Mouse (Mus musculus): Measurements from ENCODE around the gene C8b. TPM values are rescaled to one million over a fixed set of nuclear protein-coding genes. Genes with fewer than 3 reads are reported as not detected.

The C8b gene
- polyA plus RNA-seq (2014; fragmentation: Illumina TruSeq; extraction: RNeasy Lipid Tissue Mini Kit (QIAGEN cat#74804); ENCODE audit: insufficient read depth, low read depth, low replicate concordance), result not detected

GRCm38 (mm10) chr4:104766065-104766464 lies at the start of gene C8b:
C8b (plus strand) TSS chr4:104766317.

Other genes with a start within 250 kb of the C8b start
- gene Gm17662, start 91.0 kb downstream of the C8b start, polyA plus RNA-seq (2014; fragmentation: Illumina TruSeq; extraction: RNeasy Lipid Tissue Mini Kit (QIAGEN cat#74804); ENCODE audit: insufficient read depth, low read depth, low replicate concordance), result not detected
- gene C8a, start 110.1 kb downstream of the C8b start, polyA plus RNA-seq (2014; fragmentation: Illumina TruSeq; extraction: RNeasy Lipid Tissue Mini Kit (QIAGEN cat#74804); ENCODE audit: insufficient read depth, low read depth, low replicate concordance), result not detected
- 0.07 TPM for gene Fyb2, start 147.1 kb downstream of the C8b start, polyA plus RNA-seq (2014; fragmentation: Illumina TruSeq; extraction: RNeasy Lipid Tissue Mini Kit (QIAGEN cat#74804); ENCODE audit: insufficient read depth, low read depth, low replicate concordance)